Mouse (Mus musculus): ENCODE measurements around the gene Kcnma1.

DNA sequence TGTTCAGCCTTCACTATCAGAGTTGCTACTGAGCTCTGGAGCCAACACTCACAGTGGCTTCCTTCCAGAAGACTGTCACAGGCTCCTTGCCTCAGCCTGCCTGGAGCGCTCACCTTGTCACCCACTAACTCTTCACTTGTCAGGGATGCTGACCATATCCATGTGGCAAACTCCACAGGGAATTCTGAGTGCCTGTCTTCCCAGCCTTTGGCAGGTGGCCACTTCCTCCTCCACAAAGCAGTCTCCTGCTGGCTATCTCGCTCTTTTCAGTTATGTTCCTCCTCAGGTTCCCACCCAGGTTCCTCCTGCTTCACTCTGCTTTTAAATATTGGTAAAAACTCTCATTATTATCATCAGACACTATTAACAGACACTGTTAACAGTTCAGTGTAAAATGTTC, 395.3 kb downstream of the Kcnma1 start:
- TF ChIP-seq CTCF (IDR thresholded peaks at IDR 0.05): no peak
- TF ChIP-seq EP300 (IDR thresholded peaks at IDR 0.05): no peak

All from lung, postnatal 0 days (tissue).